Mouse (Mus musculus): Measurements from ENCODE around the gene Cpped1. TPM values are rescaled to one million over a fixed set of nuclear protein-coding genes. Genes with fewer than 3 reads are reported as not detected.

The Cpped1 gene
- polyA plus RNA-seq, 1 experiment = 27.7 TPM

DNA sequence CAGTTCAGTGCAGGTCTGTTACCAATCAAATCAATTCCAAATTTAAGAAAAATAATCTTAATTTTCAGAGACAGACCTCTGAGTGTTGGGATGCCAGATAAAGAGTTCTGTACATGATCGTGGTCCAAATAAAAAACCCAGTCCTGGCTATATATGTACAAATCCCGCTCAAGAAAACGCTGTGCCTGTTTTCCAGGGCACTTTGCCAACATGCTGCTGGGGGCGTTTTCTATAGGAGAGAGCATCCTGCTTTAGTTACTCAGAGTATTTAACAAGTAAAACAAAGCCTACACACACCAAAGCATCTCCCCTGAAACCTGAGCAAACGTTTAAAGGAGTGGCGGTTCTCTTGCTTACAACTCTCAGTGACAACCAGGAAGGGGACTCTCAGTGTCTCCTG lies 27.4 kb downstream of the Cpped1 start:
- Histone ChIP-seq H3K27me3 (ENCODE audit: control insufficient read depth, insufficient read depth, low read length) (no peaks in the 10 kb centered on the region), H3K4me1 (ENCODE audit: control insufficient read depth, insufficient read depth, insufficient read length, low read length) (no peaks in the 10 kb centered on the region), H3K27ac (ENCODE audit: insufficient read depth, low read depth, low read length) (no peak overlapping the region), H3K4me3 (ENCODE audit: low read depth, low read length) (no peak overlapping the region), H3K36me3 (ENCODE audit: control insufficient read depth, insufficient read depth, low read length) (peaks cover 55% of the 10 kb centered on the region)
- WGBS = 72% methylated on average over 6 of the region's 6 CpGs
- TF ChIP-seq CTCF (IDR thresholded peaks at IDR 0.05; ENCODE audit: extremely low read depth, insufficient read length, insufficient replicate concordance, low read depth, low read length) (no peak), POLR2A (IDR thresholded peaks at IDR 0.05; ENCODE audit: low read depth, low read length) (no peak)

DNA sequence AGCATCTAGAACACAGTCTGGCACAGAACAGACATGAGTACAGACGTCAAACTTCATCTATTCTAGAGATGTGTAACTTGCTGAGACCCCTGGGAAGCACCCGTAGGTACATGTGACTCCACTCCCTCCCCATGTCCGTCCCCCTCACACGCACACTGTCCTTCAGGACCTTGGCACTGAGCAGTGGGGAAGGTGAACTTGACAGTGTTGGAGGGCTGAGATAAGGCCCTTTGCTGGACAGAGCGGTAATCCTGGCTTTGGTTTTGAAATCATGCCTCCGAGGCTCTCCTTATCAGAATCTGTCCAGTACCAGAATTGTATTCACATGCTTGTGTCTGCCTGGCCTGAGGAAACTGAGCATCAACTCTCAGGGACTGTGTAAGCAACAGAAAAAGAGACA lies 28.8 kb downstream of the Cpped1 start:
- Histone ChIP-seq H3K4me1 (ENCODE audit: control insufficient read depth, insufficient read depth, insufficient read length, low read length) (no peaks in the 10 kb centered on the region), H3K36me3 (ENCODE audit: control insufficient read depth, insufficient read depth, low read length) (peaks cover 48% of the 10 kb centered on the region), H3K27ac (ENCODE audit: insufficient read depth, low read depth, low read length) (no peak overlapping the region), H3K27me3 (ENCODE audit: control insufficient read depth, insufficient read depth, low read length) (no peaks in the 10 kb centered on the region), H3K4me3 (ENCODE audit: low read depth, low read length) (no peak overlapping the region)
- 88% methylated on average over 6 of the region's 6 CpGs for WGBS
- TF ChIP-seq CTCF (IDR thresholded peaks at IDR 0.05; ENCODE audit: extremely low read depth, insufficient read length, insufficient replicate concordance, low read depth, low read length) = no peak

DNA sequence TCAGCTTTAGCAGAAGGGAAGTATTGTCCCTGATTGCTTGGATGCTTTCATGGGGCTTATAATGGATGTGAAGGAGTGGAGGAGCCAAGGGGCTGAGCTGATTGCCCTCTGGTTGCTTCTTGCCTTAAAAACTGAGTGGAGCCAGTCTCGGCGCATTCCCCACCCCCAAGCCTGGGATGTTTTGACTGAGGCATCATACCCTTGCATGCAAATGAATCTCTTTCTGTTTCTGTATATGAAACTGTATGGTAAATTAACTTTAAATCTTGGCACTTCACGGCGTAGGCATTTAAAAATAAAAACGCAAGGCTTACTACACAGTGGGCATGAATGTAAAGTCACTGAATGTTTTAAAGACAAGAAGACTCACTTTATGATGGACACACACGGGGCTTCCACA lies 30.0 kb downstream of the Cpped1 start:
- H3K27ac ChIP-seq (ENCODE audit: insufficient read depth, low read depth, low read length) = no peak overlapping the region
- H3K27me3 ChIP-seq (ENCODE audit: control insufficient read depth, insufficient read depth, low read length) = no peaks in the 10 kb centered on the region
- TF ChIP-seq POLR2A (IDR thresholded peaks at IDR 0.05; ENCODE audit: low read depth, low read length) (no peak), CTCF (IDR thresholded peaks at IDR 0.05; ENCODE audit: extremely low read depth, insufficient read length, insufficient replicate concordance, low read depth, low read length) (no peak)
- H3K4me1 ChIP-seq (ENCODE audit: control insufficient read depth, insufficient read depth, insufficient read length, low read length) = no peaks in the 10 kb centered on the region
- WGBS = 96% methylated on average over 6 of the region's 6 CpGs
- peaks cover 38% of the 10 kb centered on the region for H3K36me3 ChIP-seq (ENCODE audit: control insufficient read depth, insufficient read depth, low read length)
- no peak overlapping the region for H3K4me3 ChIP-seq (ENCODE audit: low read depth, low read length)

DNA sequence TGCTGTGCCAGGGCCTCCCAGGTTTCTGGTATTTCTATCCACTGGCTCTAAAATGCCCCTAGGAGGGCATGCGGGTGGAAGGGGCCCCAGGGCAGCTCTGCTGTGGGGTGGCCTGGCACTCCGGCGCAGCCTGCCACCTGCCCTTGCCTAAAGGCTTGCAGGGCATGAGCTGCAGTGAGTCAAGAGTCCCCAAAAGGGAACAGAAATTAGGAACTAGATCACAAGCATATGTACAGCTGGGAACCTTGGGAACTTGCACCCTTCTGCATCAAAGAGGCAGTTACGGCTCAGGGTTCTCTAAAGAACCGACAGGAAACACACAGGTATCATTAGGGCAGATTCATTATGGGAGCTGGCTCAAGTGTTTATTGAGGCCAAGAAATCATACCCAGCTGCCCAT lies 34.0 kb downstream of the Cpped1 start:
- Histone ChIP-seq H3K27ac (ENCODE audit: insufficient read depth, low read depth, low read length) (no peak overlapping the region), H3K4me1 (ENCODE audit: control insufficient read depth, insufficient read depth, insufficient read length, low read length) (no peaks in the 10 kb centered on the region), H3K36me3 (ENCODE audit: control insufficient read depth, insufficient read depth, low read length) (peaks cover 27% of the 10 kb centered on the region), H3K27me3 (ENCODE audit: control insufficient read depth, insufficient read depth, low read length) (no peaks in the 10 kb centered on the region), H3K4me3 (ENCODE audit: low read depth, low read length) (no peak overlapping the region)
- 80% methylated on average over 5 of the region's 5 CpGs for WGBS
- TF ChIP-seq CTCF (IDR thresholded peaks at IDR 0.05; ENCODE audit: extremely low read depth, insufficient read length, insufficient replicate concordance, low read depth, low read length) (no peak), POLR2A (IDR thresholded peaks at IDR 0.05; ENCODE audit: low read depth, low read length) (no peak)

DNA sequence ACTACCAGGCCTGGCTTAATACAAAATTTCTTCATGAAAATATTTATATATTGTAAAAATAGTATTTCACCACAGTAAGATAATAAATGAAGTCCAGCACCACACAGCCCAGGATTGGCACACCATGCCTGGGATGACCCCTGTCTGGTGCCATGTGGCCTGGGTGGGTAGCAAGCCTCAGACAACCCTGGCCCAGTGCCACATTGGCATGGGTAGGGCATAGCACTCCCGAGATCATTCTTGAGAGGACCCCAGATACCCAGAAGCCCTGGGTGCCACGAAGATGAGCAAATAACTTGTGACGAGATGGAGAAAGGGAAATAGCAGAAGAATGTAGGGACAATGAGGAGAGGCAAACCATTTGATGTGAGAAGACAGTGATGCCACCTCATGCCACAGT lies 36.0 kb downstream of the Cpped1 start:
- no peak overlapping the region for H3K27ac ChIP-seq (ENCODE audit: insufficient read depth, low read depth, low read length)
- no peaks in the 10 kb centered on the region for H3K27me3 ChIP-seq (ENCODE audit: control insufficient read depth, insufficient read depth, low read length)
- no peak overlapping the region for H3K4me3 ChIP-seq (ENCODE audit: low read depth, low read length)
- no peak for TF ChIP-seq POLR2A (IDR thresholded peaks at IDR 0.05; ENCODE audit: low read depth, low read length)
- no peak for TF ChIP-seq CTCF (IDR thresholded peaks at IDR 0.05; ENCODE audit: extremely low read depth, insufficient read length, insufficient replicate concordance, low read depth, low read length)
- peaks cover 17% of the 10 kb centered on the region for H3K36me3 ChIP-seq (ENCODE audit: control insufficient read depth, insufficient read depth, low read length)
- H3K4me1 ChIP-seq (ENCODE audit: control insufficient read depth, insufficient read depth, insufficient read length, low read length) = no peaks in the 10 kb centered on the region
- 78% methylated on average over 3 of the region's 3 CpGs for WGBS

DNA sequence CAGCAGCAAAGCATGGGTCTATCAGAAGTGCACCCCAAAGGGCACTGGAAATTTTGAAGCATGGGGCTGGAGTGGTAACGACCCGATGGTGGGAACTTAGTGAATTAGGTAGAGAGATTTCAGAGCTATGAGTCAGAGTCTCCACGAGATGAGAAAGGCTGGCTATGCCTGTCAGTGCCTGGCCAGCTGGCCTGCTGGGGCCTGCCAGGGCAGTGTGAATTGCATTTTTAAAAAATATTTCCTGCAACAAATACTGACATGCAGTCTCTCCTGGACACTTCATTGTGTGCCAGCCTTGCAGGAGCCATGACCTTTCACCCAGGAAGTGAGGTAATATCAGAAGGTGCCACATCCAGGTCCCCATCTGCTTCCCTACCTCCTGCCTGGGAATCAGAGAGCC lies 40.8 kb downstream of the Cpped1 start:
- TF ChIP-seq CTCF (IDR thresholded peaks at IDR 0.05; ENCODE audit: extremely low read depth, insufficient read length, insufficient replicate concordance, low read depth, low read length) (no peak), POLR2A (IDR thresholded peaks at IDR 0.05; ENCODE audit: low read depth, low read length) (no peak)
- Histone ChIP-seq H3K27ac (ENCODE audit: insufficient read depth, low read depth, low read length) (no peak overlapping the region), H3K36me3 (ENCODE audit: control insufficient read depth, insufficient read depth, low read length) (peaks cover 17% of the 10 kb centered on the region), H3K4me1 (ENCODE audit: control insufficient read depth, insufficient read depth, insufficient read length, low read length) (no peaks in the 10 kb centered on the region), H3K27me3 (ENCODE audit: control insufficient read depth, insufficient read depth, low read length) (no peaks in the 10 kb centered on the region), H3K4me3 (ENCODE audit: low read depth, low read length) (no peak overlapping the region)
- 61% methylated on average over 3 of the region's 3 CpGs for WGBS

DNA sequence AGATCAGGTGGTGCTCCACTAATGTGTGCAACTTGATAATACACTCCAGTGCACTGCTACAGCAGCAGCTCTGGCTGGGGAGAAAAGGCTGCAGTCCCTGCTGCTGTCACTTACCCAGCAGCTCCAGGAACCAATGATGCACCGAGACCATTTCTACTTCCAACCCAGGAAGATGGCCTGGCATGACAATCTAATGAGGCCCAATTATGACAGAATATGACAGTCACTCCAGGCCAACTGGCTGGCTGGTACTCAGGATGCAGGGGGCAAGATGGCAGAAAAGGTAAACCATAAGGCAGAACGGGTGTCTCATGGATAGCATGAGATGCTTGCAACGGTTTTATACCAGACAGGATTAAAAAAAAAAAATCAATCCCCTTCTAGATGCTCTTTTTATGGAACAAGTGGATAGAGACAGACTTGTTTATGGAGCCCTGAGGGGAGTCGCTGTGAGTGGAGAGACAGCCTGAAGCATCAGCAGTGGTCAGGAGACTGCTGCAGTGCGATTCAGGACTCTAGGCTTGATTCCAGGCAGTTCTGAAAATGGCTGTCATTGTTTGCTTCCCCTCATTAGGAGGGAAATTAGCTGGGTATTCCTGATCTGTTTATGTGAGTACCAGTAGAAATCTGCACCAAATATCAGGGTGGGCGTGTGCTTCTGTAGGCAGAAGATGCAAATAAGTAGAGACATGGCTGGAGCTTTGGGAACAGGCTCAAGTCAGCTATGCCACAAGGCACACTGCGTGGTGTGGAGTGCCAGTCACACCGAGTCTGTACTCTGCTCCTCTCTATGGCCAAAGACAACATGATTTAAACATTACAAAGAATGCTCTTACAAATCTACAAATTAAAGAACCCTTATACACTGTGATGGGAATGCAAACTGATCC lies 56.3 kb downstream of the Cpped1 start:
- H3K27me3 ChIP-seq (ENCODE audit: control insufficient read depth, insufficient read depth, low read length) = no peaks in the 10 kb centered on the region
- WGBS = 88% methylated on average over 8 of the region's 8 CpGs
- H3K4me3 ChIP-seq (ENCODE audit: low read depth, low read length) = no peak overlapping the region
- H3K4me1 ChIP-seq (ENCODE audit: control insufficient read depth, insufficient read depth, insufficient read length, low read length) = no peaks in the 10 kb centered on the region
- TF ChIP-seq POLR2A (IDR thresholded peaks at IDR 0.05; ENCODE audit: low read depth, low read length) = no peak
- TF ChIP-seq CTCF (IDR thresholded peaks at IDR 0.05; ENCODE audit: extremely low read depth, insufficient read length, insufficient replicate concordance, low read depth, low read length) = no peak
- H3K27ac ChIP-seq (ENCODE audit: insufficient read depth, low read depth, low read length) = no peak overlapping the region
- peaks cover 10% of the 10 kb centered on the region; the same call in 1 of the 2 replicates for H3K36me3 ChIP-seq (ENCODE audit: control insufficient read depth, insufficient read depth, low read length)

All from small intestine, adult 2 months (tissue).